Mouse (Mus musculus) intestine, embryonic 16.5 days (tissue): Measurements from ENCODE around the gene Farp1. TPM values are rescaled to one million over a fixed set of nuclear protein-coding genes. Genes with fewer than 3 reads are reported as not detected.
A peak's percentile ranks its signal among the peaks of the same experiment; 100 is the strongest.

ENCODE experiments used
- ATAC-seq: fragments of 200-750 bp; cut with Nextera tagmentation; 2 replicates; pipeline ENCODE4 v1.8.0; 2017; ENCODE audit warnings: moderate TSS enrichment, moderate library complexity
- H3K27ac ChIP-seq: fragments of 300-500 bp; sonication (generic); 2 replicates; pipeline ENCODE4 v1.5.1; 2014; ENCODE audit warnings: mild to moderate bottlenecking, low read length
- H3K27me3 ChIP-seq: fragments of 300-500 bp; sonication (generic); replicated peaks from 2 replicates; pipeline ENCODE4 v1.6.1; 2014; ENCODE audit warnings: low read length, control low read depth, mixed read lengths; ENCODE audit not compliant: control insufficient read depth, insufficient read depth
- H3K36me3 ChIP-seq: fragments of 300-500 bp; sonication (generic); 2 replicates; pipeline ENCODE4 v1.6.1; 2014; ENCODE audit warnings: low read length, control low read depth; ENCODE audit not compliant: control insufficient read depth, insufficient read depth
- H3K4me1 ChIP-seq: fragments of 300-500 bp; sonication (generic); 2 replicates; pipeline ENCODE4 v1.6.1; 2014; ENCODE audit warnings: low read length, control low read depth, mixed read lengths; ENCODE audit not compliant: control insufficient read depth, insufficient read depth
- H3K4me2 ChIP-seq: fragments of 300-500 bp; sonication (generic); 2 replicates; pipeline ENCODE4 v1.6.1; 2014; ENCODE audit warnings: low read depth, low read length, control low read depth
- H3K4me3 ChIP-seq: fragments of 300-500 bp; sonication (generic); 2 replicates; pipeline ENCODE4 v1.5.1; 2014; ENCODE audit warnings: mild to moderate bottlenecking, low read length
- H3K9ac ChIP-seq: fragments of 300-500 bp; sonication (generic); 2 replicates; pipeline ENCODE4 v1.6.1; 2014; ENCODE audit warnings: low read depth, low read length
- H3K9me3 ChIP-seq: fragments of 300-500 bp; sonication (generic); 2 replicates; pipeline ENCODE4 v1.6.1; 2016; ENCODE audit warnings: low read length, control low read depth; ENCODE audit not compliant: control insufficient read depth
- WGBS: fragments of 180-500 bp; shearing (Covaris S2); extraction: QIAGEN DNeasy Blood & Tissue Kit; methylation state at CpG from one replicate; pipeline ENCODE4 v1.1.7; 2014; 5-methylcytosine and 5-hydroxymethylcytosine counted together
- polyA plus RNA-seq: library from polyadenylated mRNA; unstranded; fragments of >200 nt; fragmentation: Nextera tagmentation; extraction: Ambion mirVana; gene quantifications from 2 replicates; pipeline ENCODE4 v1.2.1, GENCODE M21; 2015

The Farp1 gene
- polyA plus RNA-seq, 1 experiment from 2014 or later, result 8.7 TPM

GRCm38 (mm10) chr14:121064726-121065125 lies 29.7 kb downstream of the Farp1 start:
- WGBS, result 73% methylated on average over 1 of the region's 1 CpGs
- H3K27ac ChIP-seq, result no peak overlapping the region
- no peak overlapping the region for H3K9ac ChIP-seq
- H3K27me3 ChIP-seq, result no peaks in the 10 kb centered on the region
- H3K4me1 ChIP-seq, result peaks cover 20% of the 10 kb centered on the region
- no peak for ATAC-seq
- peaks cover 4% of the 10 kb centered on the region; the same call in 1 of the 2 replicates for H3K36me3 ChIP-seq
- H3K9me3 ChIP-seq, result no peaks in the 10 kb centered on the region
- no peak overlapping the region for H3K4me2 ChIP-seq
- no peak overlapping the region for H3K4me3 ChIP-seq

DNA sequence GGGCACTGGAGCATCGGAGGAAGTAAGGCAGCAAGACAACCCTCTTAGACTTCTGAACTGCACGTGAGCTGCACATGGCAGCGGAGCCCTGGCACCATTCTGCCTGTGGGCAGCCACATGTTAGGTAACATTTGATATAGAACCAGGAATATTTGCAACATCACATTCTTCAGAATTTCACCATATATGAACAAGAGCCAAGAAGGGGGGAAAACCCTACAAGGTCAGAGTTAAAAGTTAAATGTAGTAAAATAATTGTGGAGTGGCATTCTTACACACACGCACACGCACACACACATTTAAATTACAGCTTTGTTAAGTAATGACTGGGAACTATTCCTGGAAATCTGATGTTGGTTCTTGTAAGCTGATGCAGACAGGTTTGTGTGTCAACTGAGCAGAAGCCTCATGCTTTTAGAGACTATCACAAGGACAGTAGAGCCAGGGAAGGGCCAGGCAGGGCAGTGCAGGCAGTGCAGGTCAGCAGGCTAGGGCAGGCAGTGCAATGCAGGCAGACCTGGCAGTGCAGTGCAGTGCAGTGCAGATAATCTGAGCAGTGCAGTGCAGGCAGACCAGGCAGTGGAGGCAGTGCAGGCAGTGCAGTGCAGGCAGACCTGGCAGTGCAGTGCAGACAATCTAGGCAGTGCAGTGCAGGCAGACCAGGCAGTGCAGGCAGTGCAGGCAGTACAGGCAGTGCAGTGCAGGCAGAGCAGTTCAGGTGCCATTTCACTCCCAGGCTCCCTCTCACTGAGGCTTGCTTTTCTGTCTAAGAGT lies 38.3 kb downstream of the Farp1 start:
- no peaks in the 10 kb centered on the region for H3K36me3 ChIP-seq
- H3K4me2 ChIP-seq, result no peak overlapping the region
- H3K27me3 ChIP-seq, result no peaks in the 10 kb centered on the region
- H3K9me3 ChIP-seq, result no peaks in the 10 kb centered on the region
- H3K4me3 ChIP-seq, result no peak overlapping the region
- 98% methylated on average over 5 of the region's 5 CpGs for WGBS
- ATAC-seq, result peak; percentile 56; the same call in 1 of the 2 replicates
- no peak overlapping the region for H3K27ac ChIP-seq
- 0 out of 2 replicates have a peak, but pooled peaks cover 3% of the 10 kb centered on the region for H3K4me1 ChIP-seq
- H3K9ac ChIP-seq, result no peak overlapping the region

- no peak for ATAC-seq
- 0 out of 2 replicates have a peak, but pooled peaks cover 3% of the 10 kb centered on the region for H3K4me1 ChIP-seq
- 88% methylated on average over 2 of the region's 2 CpGs for WGBS
Measured at GRCm38 (mm10) chr14:121074197-121074734, 39.3 kb downstream of the Farp1 start.

GRCm38 (mm10) chr14:121080739-121081138 lies 45.7 kb downstream of the Farp1 start:
- H3K9me3 ChIP-seq, result no peaks in the 10 kb centered on the region
- no peak overlapping the region for H3K4me3 ChIP-seq
- H3K27me3 ChIP-seq, result no peaks in the 10 kb centered on the region
- H3K4me2 ChIP-seq, result no peak overlapping the region
- no peak overlapping the region for H3K9ac ChIP-seq
- no peak for ATAC-seq
- WGBS, result 81% methylated on average over 5 of the region's 5 CpGs
- 0 out of 2 replicates have a peak, but pooled peaks cover 8% of the 10 kb centered on the region for H3K36me3 ChIP-seq
- no peak overlapping the region for H3K27ac ChIP-seq
- peaks cover 12% of the 10 kb centered on the region for H3K4me1 ChIP-seq

More at GRCm38 (mm10) chr14:121074197-121074734, 39.3 kb downstream of the Farp1 start:
- no peak overlapping the region for H3K4me3 ChIP-seq
- no peak overlapping the region for H3K27ac ChIP-seq
- H3K36me3 ChIP-seq, result 0 out of 2 replicates have a peak, but pooled peaks cover 4% of the 10 kb centered on the region
- no peaks in the 10 kb centered on the region for H3K27me3 ChIP-seq
- no peak overlapping the region for H3K4me2 ChIP-seq
- H3K9ac ChIP-seq, result no peak overlapping the region
- no peaks in the 10 kb centered on the region for H3K9me3 ChIP-seq

DNA sequence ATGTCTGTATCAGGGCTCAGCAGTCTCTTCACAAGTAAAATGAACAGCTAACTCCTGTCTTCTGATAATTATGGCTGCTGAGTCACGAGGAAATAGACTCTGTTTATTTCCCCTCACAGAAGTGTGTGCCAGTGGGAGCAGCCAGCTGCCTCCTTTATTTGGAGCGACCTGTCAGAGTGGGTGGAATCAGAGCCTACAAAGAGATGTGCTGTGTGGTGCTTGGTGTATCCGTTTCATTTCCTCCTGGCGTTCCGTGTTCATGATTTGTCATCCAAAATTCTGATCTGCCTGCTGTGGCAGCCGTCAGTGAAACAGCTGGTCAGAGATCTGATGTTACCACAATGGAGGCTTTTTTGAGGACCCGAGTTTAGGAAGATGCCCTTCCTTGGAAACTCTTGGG lies 47.3 kb downstream of the Farp1 start:
- Histone ChIP-seq H3K4me3 (no peak overlapping the region), H3K4me2 (no peak overlapping the region), H3K9me3 (no peaks in the 10 kb centered on the region), H3K36me3 (0 out of 2 replicates have a peak, but pooled peaks cover 8% of the 10 kb centered on the region), H3K4me1 (peaks cover 9% of the 10 kb centered on the region), H3K27ac (peak overlapping the region; percentile 23), H3K9ac (no peak overlapping the region), H3K27me3 (no peaks in the 10 kb centered on the region)
- peak; percentile 71 for ATAC-seq
- 34% methylated on average over 7 of the region's 7 CpGs for WGBS

DNA sequence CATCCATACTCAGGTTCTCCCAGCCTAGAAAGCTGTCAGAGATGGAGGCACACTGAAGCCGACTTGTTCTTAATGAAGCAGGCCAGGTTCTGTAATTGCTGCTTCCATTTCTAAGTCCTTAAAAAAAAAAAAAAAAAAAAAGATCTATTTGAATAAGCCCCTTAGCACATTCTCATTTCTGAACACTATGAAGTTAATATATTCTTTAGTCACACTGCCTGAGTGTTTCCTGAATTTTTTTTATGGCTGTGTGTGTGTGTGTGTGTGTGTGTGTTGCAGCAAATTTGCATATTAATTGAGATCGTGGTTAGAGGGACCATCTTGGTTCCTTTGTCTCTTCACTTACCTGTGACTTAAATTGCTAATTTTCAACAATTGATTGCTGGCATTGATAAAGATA lies 47.8 kb downstream of the Farp1 start:
- no peak overlapping the region for H3K9ac ChIP-seq
- no peak for ATAC-seq
- peaks cover 9% of the 10 kb centered on the region for H3K4me1 ChIP-seq
- H3K4me3 ChIP-seq, result no peak overlapping the region
- no peaks in the 10 kb centered on the region for H3K9me3 ChIP-seq
- peaks cover 8% of the 10 kb centered on the region; the same call in 1 of the 2 replicates for H3K36me3 ChIP-seq
- H3K4me2 ChIP-seq, result no peak overlapping the region
- H3K27me3 ChIP-seq, result no peaks in the 10 kb centered on the region
- WGBS, result 77% methylated on average over 2 of the region's 2 CpGs
- peak overlapping the region; percentile 23; the same call in 1 of the 2 replicates for H3K27ac ChIP-seq

DNA sequence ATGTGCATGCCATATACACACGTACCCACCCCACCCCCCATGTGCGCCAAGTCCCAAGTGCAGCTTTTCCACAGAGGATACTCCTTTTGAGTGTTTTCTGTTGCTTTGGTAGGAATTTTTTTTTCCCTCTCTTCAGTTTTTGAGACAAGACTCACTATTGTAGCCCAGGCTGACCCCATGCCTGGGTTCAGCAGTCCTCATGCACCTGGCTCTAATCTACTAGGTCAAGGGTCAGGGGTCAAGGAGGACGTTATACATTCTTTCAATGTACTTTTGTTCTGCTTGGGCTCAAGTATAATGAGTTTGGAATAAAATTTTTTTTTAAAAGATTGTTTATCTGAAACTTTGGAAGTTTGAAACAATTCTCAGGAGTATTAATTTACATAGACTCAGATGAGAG lies 48.4 kb downstream of the Farp1 start:
- no peak overlapping the region for H3K4me2 ChIP-seq
- no peak overlapping the region for H3K9ac ChIP-seq
- peaks cover 8% of the 10 kb centered on the region; the same call in 1 of the 2 replicates for H3K36me3 ChIP-seq
- H3K4me3 ChIP-seq, result no peak overlapping the region
- H3K27ac ChIP-seq, result no peak overlapping the region
- WGBS, result 79% methylated on average over 3 of the region's 3 CpGs
- no peaks in the 10 kb centered on the region for H3K9me3 ChIP-seq
- H3K4me1 ChIP-seq, result peaks cover 9% of the 10 kb centered on the region
- no peak for ATAC-seq
- H3K27me3 ChIP-seq, result no peaks in the 10 kb centered on the region

DNA sequence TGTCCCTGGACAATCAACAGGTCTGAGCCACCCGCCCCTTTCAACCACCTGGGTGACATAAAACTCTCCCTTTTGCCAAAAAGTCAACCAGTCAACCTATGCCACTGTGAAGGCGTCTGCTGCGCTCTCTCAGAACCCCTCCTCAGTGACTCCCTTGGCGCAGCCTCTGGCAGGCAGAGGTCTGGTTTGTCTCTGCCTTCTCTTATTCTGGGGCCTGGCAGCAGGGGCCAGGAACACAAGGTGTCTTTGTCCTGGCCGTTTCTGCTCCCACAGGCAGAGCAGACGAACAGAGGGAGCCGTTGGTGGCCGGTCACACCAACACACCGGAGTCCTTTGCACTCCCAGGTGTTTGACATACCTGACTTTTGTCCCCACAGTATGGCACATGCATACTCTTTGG lies 57.5 kb downstream of the Farp1 start:
- Histone ChIP-seq H3K4me1 (peaks cover 12% of the 10 kb centered on the region; the same call in 1 of the 2 replicates), H3K9me3 (0 out of 2 replicates have a peak, but pooled peaks cover 3% of the 10 kb centered on the region), H3K27me3 (no peaks in the 10 kb centered on the region), H3K4me2 (no peak overlapping the region), H3K4me3 (no peak overlapping the region), H3K27ac (no peak overlapping the region), H3K36me3 (no peaks in the 10 kb centered on the region; the same call in 1 of the 2 replicates), H3K9ac (no peak overlapping the region)
- peak; percentile 44; the same call in 1 of the 2 replicates for ATAC-seq
- 41% methylated on average over 9 of the region's 9 CpGs for WGBS

DNA sequence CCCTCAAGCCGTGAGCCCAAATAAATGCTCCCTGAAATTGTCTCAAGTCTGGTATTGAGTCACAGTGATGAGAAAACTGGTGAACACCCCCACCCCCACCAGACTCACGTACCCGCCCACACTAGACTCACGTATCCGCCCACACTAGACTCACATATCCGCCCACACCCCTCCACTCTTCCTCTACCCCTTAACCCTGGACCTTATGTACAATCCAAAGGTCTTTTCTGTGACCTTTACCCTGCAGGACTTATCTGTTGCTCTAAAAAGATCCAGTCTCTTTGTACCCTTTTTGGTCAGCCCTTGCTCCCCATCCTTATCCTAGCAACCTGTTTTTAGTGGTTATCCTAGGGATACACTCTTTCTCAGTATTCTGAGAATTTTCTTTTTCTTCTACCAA lies 58.9 kb downstream of the Farp1 start:
- peak; percentile 41 for ATAC-seq
- Histone ChIP-seq H3K9me3 (no peaks in the 10 kb centered on the region), H3K9ac (no peak overlapping the region), H3K4me3 (no peak overlapping the region), H3K36me3 (no peaks in the 10 kb centered on the region; the same call in 1 of the 2 replicates), H3K27ac (no peak overlapping the region), H3K4me1 (peaks cover 19% of the 10 kb centered on the region), H3K4me2 (no peak overlapping the region), H3K27me3 (no peaks in the 10 kb centered on the region)
- 77% methylated on average over 6 of the region's 6 CpGs for WGBS
